Mouse (Mus musculus): ENCODE results near the gene Crtc1.

DNA sequence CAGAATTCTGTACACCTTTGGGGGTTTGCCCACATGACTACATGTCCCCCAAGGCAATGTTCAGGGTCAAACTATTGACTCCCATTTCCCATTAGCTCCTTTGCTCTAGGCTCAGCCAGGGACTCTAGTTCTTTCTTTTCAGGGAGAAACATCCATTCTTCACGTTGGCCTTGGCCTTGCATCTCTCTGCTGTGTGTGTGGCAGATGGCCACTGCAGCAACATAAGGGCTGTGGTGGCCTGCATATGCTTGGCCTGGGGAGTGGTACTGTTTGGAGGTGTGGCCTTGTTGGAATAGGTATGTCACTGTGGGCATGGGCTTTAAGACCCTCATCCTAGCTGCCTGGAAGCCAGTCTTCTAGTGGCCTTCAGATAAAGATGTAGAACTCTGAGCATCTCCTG is 6.6 kb upstream of the Crtc1 start:
- no peak for TF ChIP-seq POLR2A (IDR thresholded peaks at IDR 0.05; ENCODE audit: extremely low read depth, insufficient read depth, low read length)
- TF ChIP-seq CTCF (IDR thresholded peaks at IDR 0.05; ENCODE audit: extremely low read depth, insufficient read depth, low read length): no peak

Measured in cortical plate, adult 2 months (tissue).